Mouse (Mus musculus) midbrain, embryonic 11.5 days (tissue): ENCODE measurements around the gene Sult4a1. TPM values are rescaled to one million over a fixed set of nuclear protein-coding genes. Genes with fewer than 3 reads are reported as not detected.
"Not testable (repeated sequence)": the region's sequence is repeated elsewhere in the genome, so short reads cannot be mapped to it uniquely, and the experiment has no call there.

Experiments
- ATAC-seq: fragments of 200-750 bp; cut with Nextera tagmentation; 2 replicates; pipeline ENCODE4 v1.8.0; 2017; ENCODE audit warnings: moderate TSS enrichment, moderate library complexity; ENCODE audit not compliant: low FRiP score
- DNase-seq: peaks from one replicate; pipeline ENCODE4 v3.0.0; 2015; ENCODE audit warnings: low spot score; ENCODE audit errors: missing footprints
- H3K27ac ChIP-seq: fragments of 300-500 bp; sonication (generic); 2 replicates; pipeline ENCODE4 v1.5.1; 2014; ENCODE audit warnings: low read depth, low read length
- H3K27me3 ChIP-seq: fragments of 300-500 bp; sonication (generic); 2 replicates; pipeline ENCODE4 v1.6.1; 2014; ENCODE audit warnings: mild to moderate bottlenecking, low read length, moderate library complexity, mixed read lengths; ENCODE audit not compliant: control insufficient read depth, insufficient read depth
- H3K36me3 ChIP-seq: fragments of 300-500 bp; sonication (generic); 2 replicates; pipeline ENCODE4 v1.6.1; 2014; ENCODE audit warnings: mild to moderate bottlenecking, low read length, moderate library complexity, mixed read lengths; ENCODE audit not compliant: control insufficient read depth, insufficient read depth
- H3K4me1 ChIP-seq: fragments of 300-500 bp; sonication (generic); 2 replicates; pipeline ENCODE4 v1.6.1; 2014; ENCODE audit warnings: low read length; ENCODE audit not compliant: control insufficient read depth, insufficient read depth
- H3K4me2 ChIP-seq: fragments of 300-500 bp; sonication (generic); 2 replicates; pipeline ENCODE4 v1.6.1; 2014; ENCODE audit warnings: mild to moderate bottlenecking, moderate library complexity
- H3K4me3 ChIP-seq: fragments of 300-500 bp; sonication (generic); 2 replicates; pipeline ENCODE4 v1.5.1; 2014; ENCODE audit warnings: low read depth, low read length
- H3K9ac ChIP-seq: fragments of 300-500 bp; sonication (generic); 2 replicates; pipeline ENCODE4 v1.6.1; 2014; ENCODE audit warnings: low read length
- H3K9me3 ChIP-seq: fragments of 300-500 bp; sonication (generic); 2 replicates; pipeline ENCODE4 v1.6.1; 2016; ENCODE audit warnings: low read length; ENCODE audit not compliant: control insufficient read depth
- WGBS: fragments of 180-500 bp; shearing (Covaris S2); extraction: QIAGEN DNeasy Blood & Tissue Kit; methylation state at CpG from one replicate; pipeline ENCODE4 v1.1.7; 2014; 5-methylcytosine and 5-hydroxymethylcytosine counted together
- polyA plus RNA-seq: library from polyadenylated mRNA; unstranded; fragments of >200 nt; fragmentation: Nextera tagmentation; extraction: Ambion mirVana; gene quantifications from 2 replicates; pipeline ENCODE4 v1.2.1, GENCODE M21; 2014

The Sult4a1 gene
- polyA plus RNA-seq, 1 experiment from 2014 or later, result 8.7 TPM

DNA sequence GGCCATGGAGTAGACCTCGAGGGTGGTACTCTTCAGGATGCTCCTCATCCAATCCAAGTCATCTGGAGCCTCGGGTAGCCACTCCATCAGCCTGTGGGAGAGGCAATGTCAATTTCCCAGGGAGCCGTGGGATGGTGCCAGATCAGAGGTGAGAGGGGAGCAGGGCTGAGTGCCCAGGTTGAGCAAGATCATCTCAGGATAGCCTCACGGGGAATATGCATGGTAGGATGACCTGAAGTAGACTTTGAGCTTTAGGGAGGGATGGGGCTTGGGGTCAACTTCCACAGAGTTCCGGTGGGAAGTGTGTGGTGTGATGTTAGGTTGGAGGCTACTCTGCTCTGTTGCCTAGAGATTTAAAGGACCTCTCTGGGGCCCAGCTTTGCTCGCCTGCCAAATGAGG, 8.3 kb upstream of the Sult4a1 start:
- no peaks in the 10 kb centered on the region for H3K27me3 ChIP-seq
- H3K27ac ChIP-seq, result no peak overlapping the region
- H3K9me3 ChIP-seq, result no peaks in the 10 kb centered on the region
- H3K36me3 ChIP-seq, result no peaks in the 10 kb centered on the region
- H3K4me1 ChIP-seq, result no peaks in the 10 kb centered on the region
- ATAC-seq (no peak), DNase-seq (peak; percentile 39)
- no peak overlapping the region for H3K4me2 ChIP-seq
- H3K9ac ChIP-seq, result no peak overlapping the region
- WGBS, result 76% methylated on average over 6 of the region's 6 CpGs
- H3K4me3 ChIP-seq, result no peak overlapping the region

DNA sequence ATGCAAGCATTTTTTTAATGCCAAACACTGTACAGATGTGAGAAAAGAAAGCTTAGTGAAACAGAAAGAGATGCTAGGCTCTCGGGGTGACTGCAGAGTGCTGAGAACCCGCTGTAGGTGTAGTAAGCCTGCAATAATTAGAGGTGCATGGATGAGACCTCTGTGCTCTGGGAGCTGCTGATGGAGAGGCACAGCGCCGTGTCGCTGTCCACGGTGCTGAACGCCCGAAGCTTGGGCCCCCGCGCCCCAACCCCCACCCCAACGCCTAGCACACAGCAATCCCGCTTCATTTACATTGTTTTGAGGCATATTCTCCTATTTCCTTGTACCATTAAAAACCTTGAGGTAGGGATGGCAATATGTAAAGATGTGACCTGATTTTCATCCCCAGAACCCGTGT, 3.3 kb upstream of the Sult4a1 start:
- DNase-seq (peak; percentile 90), ATAC-seq (no peak)
- H3K4me2 ChIP-seq, result no peak overlapping the region
- peaks cover 22% of the 10 kb centered on the region for H3K27me3 ChIP-seq
- 6% methylated on average over 13 of the region's 13 CpGs for WGBS
- H3K4me1 ChIP-seq, result peaks cover 9% of the 10 kb centered on the region
- H3K9ac ChIP-seq, result no peak overlapping the region
- H3K36me3 ChIP-seq, result no peaks in the 10 kb centered on the region
- H3K4me3 ChIP-seq, result no peak overlapping the region
- H3K9me3 ChIP-seq, result no peaks in the 10 kb centered on the region
- no peak overlapping the region for H3K27ac ChIP-seq

DNA sequence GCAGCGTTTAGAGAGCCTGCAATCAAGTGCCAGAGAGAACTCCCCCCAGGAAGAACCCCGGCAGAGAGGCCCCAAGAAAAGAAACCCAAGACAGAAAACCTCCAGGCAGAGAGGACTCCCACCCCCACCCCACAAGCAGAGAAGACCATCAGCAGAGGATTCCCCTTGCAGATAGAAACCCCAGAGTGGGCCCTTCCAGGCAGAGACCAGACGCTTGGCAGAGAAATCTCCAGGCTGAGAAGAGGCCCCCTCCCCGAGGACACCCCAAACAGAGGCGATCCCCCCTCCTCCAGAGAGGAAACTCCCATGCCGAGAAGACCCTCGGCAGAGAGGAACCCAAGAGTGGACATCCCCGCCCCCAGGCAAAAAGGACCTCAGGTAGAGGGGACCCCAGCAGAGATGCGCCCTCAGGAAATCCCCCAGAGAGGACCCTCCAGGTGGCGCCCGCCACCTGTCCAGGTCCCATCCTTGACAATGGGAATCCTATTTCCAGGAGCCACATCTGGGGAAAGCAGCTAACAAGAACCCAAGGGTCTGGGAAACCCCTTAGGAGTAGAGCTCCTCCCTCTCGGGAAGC, 458 bp upstream of the Sult4a1 start:
- H3K4me3 ChIP-seq, result peak overlapping the region; percentile 57
- H3K27me3 ChIP-seq, result peaks cover 22% of the 10 kb centered on the region
- ATAC-seq (peak; percentile 34; the same call in 1 of the 2 replicates), DNase-seq (no peak)
- no peaks in the 10 kb centered on the region for H3K9me3 ChIP-seq
- 12% methylated on average over 11 of the region's 12 CpGs for WGBS
- H3K9ac ChIP-seq, result peak overlapping the region; percentile 55
- peak overlapping the region; percentile 80 for H3K4me2 ChIP-seq
- H3K36me3 ChIP-seq, result no peaks in the 10 kb centered on the region
- H3K27ac ChIP-seq, result no peak overlapping the region
- H3K4me1 ChIP-seq, result peaks cover 9% of the 10 kb centered on the region

DNA sequence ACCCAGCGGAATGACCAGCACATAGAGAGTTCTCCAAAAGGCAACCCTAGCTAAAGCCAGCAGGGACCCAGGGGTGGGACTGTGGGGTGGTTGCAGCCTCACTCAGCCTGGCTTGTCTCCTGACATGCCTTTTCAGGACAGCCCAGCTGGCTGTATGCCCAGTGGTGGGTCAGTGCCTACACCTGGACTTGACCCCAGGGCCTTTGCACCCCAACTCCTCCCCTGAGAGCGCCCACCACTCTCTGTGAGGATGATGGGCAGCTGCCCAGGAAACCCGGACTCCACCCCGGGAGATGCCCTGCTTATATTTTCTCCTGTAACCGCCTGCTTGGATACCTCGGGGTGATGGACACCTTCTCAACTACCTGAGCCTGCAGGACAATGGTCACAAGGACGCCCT, 928 bp downstream of the Sult4a1 start:
- peaks cover 9% of the 10 kb centered on the region for H3K4me1 ChIP-seq
- no peaks in the 10 kb centered on the region for H3K36me3 ChIP-seq
- peak overlapping the region; percentile 80 for H3K4me2 ChIP-seq
- DNase-seq, result no peak
- H3K27ac ChIP-seq, result no peak overlapping the region
- peak overlapping the region; percentile 57 for H3K4me3 ChIP-seq
- H3K9ac ChIP-seq, result no peak overlapping the region
- ATAC-seq, result no peak
- WGBS, result 80% methylated on average over 7 of the region's 7 CpGs
- peaks cover 22% of the 10 kb centered on the region for H3K27me3 ChIP-seq
- no peaks in the 10 kb centered on the region for H3K9me3 ChIP-seq

DNA sequence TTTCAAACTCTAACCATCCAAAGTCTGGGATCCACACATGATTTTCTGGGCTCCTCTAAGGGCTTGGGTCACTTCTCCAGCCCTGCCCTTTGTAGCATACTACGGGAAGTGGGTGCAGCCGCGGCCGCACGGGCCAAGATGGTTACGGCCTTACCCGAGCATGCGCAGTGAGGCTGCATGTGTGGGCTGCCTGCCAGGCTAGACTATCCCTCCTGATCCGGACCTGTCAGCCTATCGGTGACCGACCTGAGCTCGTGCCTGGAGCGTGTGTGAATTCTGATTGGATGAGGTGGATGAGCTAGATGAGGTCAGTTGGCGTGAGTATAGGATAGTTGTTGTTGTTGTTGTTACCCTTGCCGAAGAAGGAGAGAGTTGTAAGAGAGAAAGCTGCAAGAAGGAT, 8.0 kb downstream of the Sult4a1 start:
- DNase-seq, result peak; percentile 23
- H3K9ac ChIP-seq, H3K4me1 ChIP-seq, H3K27me3 ChIP-seq, ATAC-seq, H3K9me3 ChIP-seq, H3K36me3 ChIP-seq, H3K4me3 ChIP-seq, H3K4me2 ChIP-seq, H3K27ac ChIP-seq: not testable (repeated sequence)
- 83% methylated on average over 15 of the region's 15 CpGs for WGBS

DNA sequence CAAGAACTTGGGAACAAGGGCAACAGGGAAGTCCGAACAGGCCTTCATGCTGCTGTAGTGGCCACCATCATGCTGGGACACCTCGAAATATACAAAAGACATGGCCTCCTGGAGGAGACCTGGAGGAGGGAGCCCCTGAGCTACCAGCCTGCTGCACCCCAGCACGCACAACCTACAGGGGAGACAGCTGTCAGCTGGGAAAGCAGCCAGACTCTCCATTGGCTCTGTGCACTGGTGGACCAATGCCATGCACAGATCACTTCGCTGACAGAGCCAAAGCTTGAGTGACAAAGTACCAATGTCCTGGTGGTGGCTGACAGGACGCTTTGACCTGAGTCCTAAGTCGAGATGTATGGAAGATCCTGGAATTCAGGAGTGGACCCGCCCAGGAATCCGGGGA, 9.5 kb downstream of the Sult4a1 start:
- H3K4me1 ChIP-seq, result no peaks in the 10 kb centered on the region
- ATAC-seq (no peak), DNase-seq (no peak)
- WGBS, result 91% methylated on average over 8 of the region's 8 CpGs
- no peaks in the 10 kb centered on the region for H3K9me3 ChIP-seq
- H3K4me2 ChIP-seq, result no peak overlapping the region
- no peak overlapping the region for H3K9ac ChIP-seq
- H3K36me3 ChIP-seq, result no peaks in the 10 kb centered on the region
- no peak overlapping the region for H3K27ac ChIP-seq
- no peaks in the 10 kb centered on the region for H3K27me3 ChIP-seq
- no peak overlapping the region for H3K4me3 ChIP-seq

DNA sequence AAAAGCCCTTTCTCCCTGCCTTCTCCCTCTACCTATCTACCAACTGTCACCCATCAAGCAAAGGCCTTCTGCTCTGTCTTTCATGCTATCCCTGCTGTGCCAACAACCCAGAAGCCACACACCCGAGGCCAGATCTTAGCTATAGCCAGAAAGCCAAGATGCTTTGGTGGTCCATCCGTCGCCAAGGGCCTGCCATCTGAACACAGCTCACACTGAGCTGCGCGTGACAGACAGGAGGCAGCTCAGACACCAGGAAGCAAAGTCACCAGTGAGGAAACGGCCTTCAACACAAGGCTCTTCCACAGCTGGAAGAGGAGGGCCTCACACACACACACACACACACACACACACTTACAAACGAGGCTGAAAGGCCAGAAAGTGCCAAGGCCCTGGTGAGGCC, 10.6 kb downstream of the Sult4a1 start:
- Histone ChIP-seq H3K36me3 (no peaks in the 10 kb centered on the region), H3K27ac (no peak overlapping the region)
- no peak for DNase-seq

DNA sequence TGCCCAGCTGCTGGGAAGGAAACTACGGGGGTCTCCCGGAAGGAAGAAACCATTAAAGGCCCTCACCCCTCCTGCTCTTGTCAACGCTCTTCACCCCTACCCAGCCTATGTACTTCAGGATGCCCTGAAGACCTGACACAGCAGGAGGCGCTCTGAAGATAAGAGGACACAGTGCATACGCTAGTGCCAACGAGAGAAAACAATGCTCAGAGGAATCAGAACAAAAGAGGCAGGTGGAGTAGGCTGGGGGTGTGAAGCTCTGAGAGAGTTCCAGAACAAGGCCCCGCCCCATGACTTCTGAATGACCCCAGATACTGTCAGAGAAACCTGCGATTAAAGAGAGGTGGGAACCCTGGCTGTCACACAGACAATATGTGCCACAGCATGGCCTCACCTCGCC, 18.8 kb downstream of the Sult4a1 start:
- no peak overlapping the region for H3K4me2 ChIP-seq
- 66% methylated on average over 9 of the region's 9 CpGs for WGBS

More for the DNA sequence above, 10.6 kb downstream of the Sult4a1 start:
- Histone ChIP-seq H3K9ac (no peak overlapping the region), H3K27me3 (no peaks in the 10 kb centered on the region), H3K4me3 (no peak overlapping the region), H3K4me1 (no peaks in the 10 kb centered on the region), H3K9me3 (no peaks in the 10 kb centered on the region), H3K4me2 (no peak overlapping the region)
- WGBS, result 85% methylated on average over 7 of the region's 7 CpGs
- no peak for ATAC-seq

DNA sequence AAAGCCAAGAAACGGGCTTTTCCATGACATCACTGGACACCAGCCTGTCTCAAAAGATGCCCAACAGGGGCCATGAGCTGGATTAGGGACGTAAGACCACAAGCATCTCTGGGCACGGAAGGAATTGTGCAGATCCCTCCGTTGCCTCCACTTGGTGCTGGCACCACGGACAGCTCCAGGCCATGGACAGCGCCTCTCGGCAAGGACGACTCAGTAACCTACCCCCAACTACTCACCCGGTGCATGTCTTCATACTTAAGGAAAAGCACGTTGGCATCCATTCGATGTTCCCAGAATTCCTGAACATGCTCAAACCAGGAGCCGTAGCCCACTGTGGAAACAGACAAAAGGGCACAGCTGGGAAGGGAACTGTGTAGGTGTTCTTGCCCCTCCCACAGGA, 19.2 kb downstream of the Sult4a1 start:
- Histone ChIP-seq H3K36me3 (no peaks in the 10 kb centered on the region), H3K4me2 (no peak overlapping the region), H3K27ac (no peak overlapping the region), H3K27me3 (no peaks in the 10 kb centered on the region), H3K9me3 (no peaks in the 10 kb centered on the region), H3K4me3 (no peak overlapping the region), H3K9ac (no peak overlapping the region), H3K4me1 (no peaks in the 10 kb centered on the region)
- DNase-seq, result peak; percentile 77
- no peak for ATAC-seq
- WGBS, result 48% methylated on average over 12 of the region's 12 CpGs

More for the DNA sequence above, 18.8 kb downstream of the Sult4a1 start:
- Histone ChIP-seq H3K36me3 (no peaks in the 10 kb centered on the region), H3K9ac (no peak overlapping the region), H3K27me3 (no peaks in the 10 kb centered on the region), H3K4me3 (no peak overlapping the region), H3K27ac (no peak overlapping the region), H3K9me3 (no peaks in the 10 kb centered on the region), H3K4me1 (no peaks in the 10 kb centered on the region)
- DNase-seq (peak; percentile 66), ATAC-seq (no peak)
